Mouse (Mus musculus) midbrain, embryonic 16.5 days (tissue): ENCODE measurements around the gene Gm45233. TPM values are rescaled to one million over a fixed set of nuclear protein-coding genes. Genes with fewer than 3 reads are reported as not detected.

Source experiments
- ATAC-seq: fragments of 200-750 bp; cut with Nextera tagmentation; 2 replicates; pipeline ENCODE4 v1.8.0; 2017; ENCODE audit warnings: moderate TSS enrichment
- H3K27ac ChIP-seq: fragments of 300-500 bp; sonication (generic); 2 replicates; pipeline ENCODE4 v1.5.1; 2014; ENCODE audit warnings: mild to moderate bottlenecking, low read length, mixed read lengths
- H3K27me3 ChIP-seq: fragments of 300-500 bp; sonication (generic); 2 replicates; pipeline ENCODE4 v1.6.1; 2014; ENCODE audit warnings: low read depth, low read length, mixed read lengths; ENCODE audit not compliant: control insufficient read depth, insufficient read depth
- H3K36me3 ChIP-seq: fragments of 300-500 bp; sonication (generic); 2 replicates; pipeline ENCODE4 v1.6.1; 2014; ENCODE audit warnings: mild to moderate bottlenecking, low read length, moderate library complexity, mixed read lengths; ENCODE audit not compliant: control insufficient read depth, insufficient read depth
- H3K4me1 ChIP-seq: fragments of 300-500 bp; sonication (generic); 2 replicates; pipeline ENCODE4 v1.6.1; 2014; ENCODE audit warnings: mild to moderate bottlenecking, low read length, mixed read lengths; ENCODE audit not compliant: control insufficient read depth, insufficient read depth
- H3K4me2 ChIP-seq: fragments of 300-500 bp; sonication (generic); 2 replicates; pipeline ENCODE4 v1.6.1; 2014; ENCODE audit warnings: mild to moderate bottlenecking, low read length, mixed read lengths
- H3K4me3 ChIP-seq: fragments of 300-500 bp; sonication (generic); 2 replicates; pipeline ENCODE4 v1.5.1; 2014; ENCODE audit warnings: low read depth, mild to moderate bottlenecking, low read length, moderate library complexity, mixed read lengths
- H3K9ac ChIP-seq: fragments of 300-500 bp; sonication (generic); 2 replicates; pipeline ENCODE4 v1.6.1; 2014; ENCODE audit warnings: low read depth, low read length, mixed read lengths
- H3K9me3 ChIP-seq: fragments of 300-500 bp; sonication (generic); replicated peaks from 2 replicates; pipeline ENCODE4 v1.6.1; 2014; ENCODE audit warnings: mild to moderate bottlenecking, low read length, mixed read lengths; ENCODE audit not compliant: control insufficient read depth, poor library complexity, severe bottlenecking
- WGBS: fragments of 180-500 bp; shearing (Covaris S2); extraction: QIAGEN DNeasy Blood & Tissue Kit; methylation state at CpG from one replicate; pipeline ENCODE4 v1.1.7; 2014; 5-methylcytosine and 5-hydroxymethylcytosine counted together
- polyA plus RNA-seq: library from polyadenylated mRNA; unstranded; fragments of >200 nt; fragmentation: Nextera tagmentation; extraction: Ambion mirVana; gene quantifications from 2 replicates; pipeline ENCODE4 v1.2.1, GENCODE M21; 2015

The Gm45233 gene
- polyA plus RNA-seq, 1 experiment from 2014 or later: 0.36 TPM

DNA sequence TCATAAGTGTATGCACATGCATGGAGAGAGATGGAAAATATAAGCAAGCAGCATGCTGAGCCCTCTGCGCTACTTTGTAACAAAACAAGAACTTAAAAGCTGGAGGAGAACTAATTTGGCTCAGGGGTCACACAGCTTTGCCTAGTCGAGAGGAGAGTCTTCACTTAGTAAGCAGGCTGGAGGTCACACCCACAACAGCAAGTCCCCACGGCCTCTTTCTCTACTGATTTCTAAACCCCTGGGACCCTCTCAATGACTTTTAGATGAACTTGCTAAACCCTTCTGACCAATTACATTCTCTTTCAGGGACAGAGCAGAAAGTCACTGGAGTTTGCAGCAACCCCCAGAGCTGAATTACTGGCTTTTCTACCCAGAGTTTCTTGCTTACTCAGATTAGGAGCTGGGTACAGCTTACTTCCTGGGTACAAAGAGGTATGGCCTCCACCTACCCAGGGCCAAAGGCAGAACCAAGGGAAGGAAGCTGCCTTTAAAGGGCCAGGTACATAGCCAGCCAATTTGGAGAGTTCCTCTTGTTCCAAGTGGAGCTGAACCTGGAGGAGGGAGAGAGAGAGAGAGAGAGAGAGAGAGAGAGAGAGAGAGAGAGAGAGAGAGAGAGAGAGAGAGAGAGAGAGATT lies 19.8 kb upstream of the Gm45233 start:
- H3K4me3 ChIP-seq: no peak overlapping the region
- no peaks in the 10 kb centered on the region for H3K36me3 ChIP-seq
- H3K27ac ChIP-seq: no peak overlapping the region
- no peak for ATAC-seq
- H3K4me2 ChIP-seq: no peak overlapping the region
- no peaks in the 10 kb centered on the region for H3K27me3 ChIP-seq
- H3K9ac ChIP-seq: no peak overlapping the region
- WGBS: 48% methylated on average over 3 of the region's 3 CpGs
- H3K4me1 ChIP-seq: no peaks in the 10 kb centered on the region
- H3K9me3 ChIP-seq: no peaks in the 10 kb centered on the region

DNA sequence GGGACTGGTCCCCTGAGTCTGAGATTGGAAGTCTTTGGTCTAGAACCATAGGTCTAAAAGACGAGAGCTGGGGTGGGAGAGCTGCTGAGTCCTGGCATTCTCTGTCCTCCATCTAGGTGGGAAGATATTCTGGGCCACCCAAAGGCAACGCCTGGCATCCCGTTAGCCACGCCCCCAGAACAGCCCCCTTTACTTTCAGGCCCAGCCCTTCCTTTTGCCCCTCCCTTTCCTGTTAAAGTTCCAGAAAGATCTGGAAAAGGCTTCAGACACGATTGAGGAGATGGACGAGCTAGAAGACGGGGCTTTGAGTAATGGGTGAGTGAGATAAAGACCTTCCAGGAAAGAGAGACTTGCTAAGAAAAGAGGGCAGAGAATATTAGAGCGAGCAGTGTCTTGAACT lies 16.5 kb upstream of the Gm45233 start, which contains the start of gene Lim2:
Lim2 (plus strand) TSS at position 265 of the 400 bp plus-strand sequence.
- Histone ChIP-seq H3K4me3 (no peak within 1 kb of the TSS), H3K27me3 (no peaks in the 10 kb centered on the region), H3K27ac (no peak within 1 kb of the TSS), H3K9ac (no peak within 1 kb of the TSS), H3K4me1 (no peaks in the 10 kb centered on the region), H3K36me3 (no peaks in the 10 kb centered on the region), H3K9me3 (no peaks in the 10 kb centered on the region), H3K4me2 (no peak within 1 kb of the TSS)
- no peak for ATAC-seq
- 95% methylated on average over 8 of the region's 8 CpGs for WGBS

DNA sequence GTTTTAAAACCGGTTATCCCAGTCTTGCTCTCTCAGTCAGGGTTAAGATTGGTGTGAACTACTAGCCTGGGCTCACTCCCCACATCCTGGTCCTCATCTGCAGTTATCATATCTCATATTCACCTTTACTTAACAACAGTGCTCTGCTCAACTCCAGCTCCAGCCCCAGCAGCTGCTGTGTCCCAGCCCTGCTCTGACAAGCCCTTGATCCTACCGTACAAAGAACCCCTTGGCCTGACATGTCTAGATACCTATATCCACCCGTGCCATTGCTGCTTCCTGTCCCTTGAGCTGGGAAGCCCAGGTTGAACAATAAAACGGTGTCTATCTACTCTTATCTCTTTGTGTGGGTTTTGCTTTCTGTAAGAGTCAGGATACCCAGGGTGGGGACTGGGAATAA lies 14.4 kb upstream of the Gm45233 start:
- no peak overlapping the region for H3K4me2 ChIP-seq
- H3K27me3 ChIP-seq: no peaks in the 10 kb centered on the region
- no peak overlapping the region for H3K9ac ChIP-seq
- no peak for ATAC-seq
- no peak overlapping the region for H3K4me3 ChIP-seq
- H3K4me1 ChIP-seq: no peaks in the 10 kb centered on the region
- H3K27ac ChIP-seq: no peak overlapping the region
- H3K9me3 ChIP-seq: no peaks in the 10 kb centered on the region
- H3K36me3 ChIP-seq: no peaks in the 10 kb centered on the region
- WGBS: 54% methylated on average over 4 of the region's 4 CpGs

DNA sequence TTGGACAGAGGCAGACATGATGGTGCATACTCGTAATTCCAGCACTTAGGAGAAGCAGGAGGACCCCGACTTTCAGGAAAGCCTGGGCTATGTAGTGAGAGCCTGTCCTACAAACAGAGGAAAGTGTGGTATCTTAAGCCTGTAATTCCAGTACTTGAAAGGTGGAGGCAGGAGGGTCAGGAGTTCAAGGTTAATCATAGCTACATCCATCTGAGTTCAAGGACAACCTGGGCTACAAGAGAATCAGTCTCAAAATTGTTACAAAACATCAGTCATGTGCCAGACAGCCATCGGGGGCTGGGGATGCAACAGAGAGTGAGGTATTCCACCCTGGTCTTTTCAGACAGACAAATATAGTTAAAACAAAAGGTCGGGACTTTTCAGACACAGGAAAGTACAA lies 11.0 kb upstream of the Gm45233 start:
- H3K36me3 ChIP-seq: no peaks in the 10 kb centered on the region
- no peak overlapping the region for H3K4me3 ChIP-seq
- no peaks in the 10 kb centered on the region for H3K4me1 ChIP-seq
- no peak for ATAC-seq
- no peak overlapping the region for H3K9ac ChIP-seq
- no peaks in the 10 kb centered on the region for H3K9me3 ChIP-seq
- WGBS: 76% methylated on average over 4 of the region's 4 CpGs
- no peak overlapping the region for H3K4me2 ChIP-seq
- H3K27me3 ChIP-seq: no peaks in the 10 kb centered on the region
- H3K27ac ChIP-seq: no peak overlapping the region

DNA sequence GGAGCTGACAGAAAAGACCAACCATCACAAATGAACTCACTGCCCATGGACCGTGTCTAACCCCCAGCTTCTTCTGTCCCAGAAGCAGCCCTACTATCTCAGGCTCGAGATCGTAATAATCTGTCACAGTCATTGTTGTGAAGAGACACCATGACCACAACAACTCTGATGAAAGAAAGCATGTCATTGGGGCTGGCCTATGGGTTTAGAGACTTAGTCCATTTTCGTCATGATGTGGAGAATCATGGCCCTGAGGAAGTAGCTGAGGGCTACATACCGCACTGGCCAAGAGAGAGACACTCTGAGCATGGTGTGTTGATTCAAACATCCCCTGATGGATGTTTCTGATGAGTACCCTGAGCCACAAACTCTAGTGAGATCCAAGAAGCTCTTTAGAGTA lies 9.3 kb upstream of the Gm45233 start:
- H3K36me3 ChIP-seq: no peaks in the 10 kb centered on the region
- H3K9me3 ChIP-seq: no peaks in the 10 kb centered on the region
- no peak overlapping the region for H3K4me2 ChIP-seq
- no peak overlapping the region for H3K4me3 ChIP-seq
- no peaks in the 10 kb centered on the region for H3K27me3 ChIP-seq
- H3K9ac ChIP-seq: no peak overlapping the region
- no peaks in the 10 kb centered on the region for H3K4me1 ChIP-seq
- no peak for ATAC-seq
- no peak overlapping the region for H3K27ac ChIP-seq
- 82% methylated on average over 5 of the region's 5 CpGs for WGBS

DNA sequence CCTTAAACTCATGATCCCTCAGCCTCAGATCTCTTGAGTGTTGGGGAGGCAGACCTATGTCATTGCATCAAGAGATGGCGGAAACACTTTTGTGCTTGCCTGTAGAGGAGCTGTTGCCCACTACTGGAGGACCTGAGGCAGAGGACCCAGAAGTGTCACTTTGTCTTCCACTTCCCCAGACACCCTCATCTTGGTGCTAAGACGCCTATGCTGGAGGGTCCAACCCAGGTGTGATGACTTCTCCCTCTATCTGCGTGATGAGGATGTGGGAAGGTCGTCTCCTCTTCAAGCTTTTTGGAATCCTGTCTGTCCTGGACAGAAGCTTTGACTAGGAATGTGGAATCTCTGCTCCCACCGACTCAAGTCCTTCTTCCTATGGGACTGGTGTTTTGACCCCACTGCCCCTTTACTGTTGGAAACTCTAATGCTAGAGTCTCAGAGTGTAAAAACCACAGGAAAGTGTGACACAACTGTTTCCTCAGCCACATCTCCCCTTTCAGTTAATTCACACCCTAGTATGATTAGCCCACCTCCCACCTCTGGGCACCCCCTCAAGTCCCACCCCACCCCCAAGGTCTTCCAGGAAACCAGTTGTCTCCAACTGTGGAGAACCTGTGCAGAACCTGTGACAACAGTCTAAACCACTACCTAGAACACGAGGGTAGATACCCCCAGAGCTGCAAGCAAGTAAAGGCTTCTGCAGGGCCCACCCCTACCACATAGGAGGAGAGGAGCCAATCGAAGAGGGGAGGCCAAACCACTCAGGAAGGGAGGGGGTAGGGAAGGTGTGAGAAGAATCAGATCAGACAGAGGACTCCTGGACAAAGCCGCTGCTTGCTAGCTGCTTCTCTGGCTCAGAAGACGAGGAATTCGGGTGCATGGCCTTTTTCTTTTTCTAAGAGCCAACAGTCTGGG lies 7.3 kb upstream of the Gm45233 start, which contains the start of gene Nkg7:
Nkg7 (plus strand) TSS at position 733 of the 915 bp plus-strand sequence.
- WGBS: 85% methylated on average over 10 of the region's 10 CpGs
- H3K9me3 ChIP-seq: no peaks in the 10 kb centered on the region
- H3K27me3 ChIP-seq: no peaks in the 10 kb centered on the region
- no peaks in the 10 kb centered on the region for H3K36me3 ChIP-seq
- H3K9ac ChIP-seq: no peak within 1 kb of the TSS
- no peak for ATAC-seq
- H3K4me2 ChIP-seq: no peak within 1 kb of the TSS
- H3K27ac ChIP-seq: no peak within 1 kb of the TSS
- no peaks in the 10 kb centered on the region for H3K4me1 ChIP-seq
- H3K4me3 ChIP-seq: no peak within 1 kb of the TSS

DNA sequence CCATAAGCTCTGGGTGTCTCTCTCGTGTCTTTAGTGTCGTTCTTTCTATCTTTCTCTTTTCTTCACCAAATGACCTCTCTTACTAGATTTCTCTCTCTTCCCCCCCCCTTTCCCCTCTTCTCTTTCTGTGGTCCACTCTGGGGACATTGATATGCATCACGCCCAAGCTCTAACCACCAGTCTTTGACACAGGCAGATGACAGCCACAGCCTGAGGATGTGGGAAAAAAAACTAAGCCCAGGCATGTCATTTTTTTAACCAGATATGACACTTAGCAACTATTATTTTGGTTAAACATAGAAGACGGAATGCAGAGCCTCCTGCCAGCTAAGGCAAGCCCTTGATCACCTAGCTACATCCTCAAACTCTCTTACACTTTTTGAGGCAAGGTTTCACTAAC lies 5.3 kb upstream of the Gm45233 start:
- Histone ChIP-seq H3K4me2 (no peak overlapping the region), H3K9me3 (no peaks in the 10 kb centered on the region), H3K27ac (no peak overlapping the region), H3K4me3 (no peak overlapping the region), H3K36me3 (no peaks in the 10 kb centered on the region), H3K4me1 (peaks cover 5% of the 10 kb centered on the region), H3K27me3 (no peaks in the 10 kb centered on the region), H3K9ac (no peak overlapping the region)
- 81% methylated on average over 4 of the region's 4 CpGs for WGBS
- ATAC-seq: no peak

DNA sequence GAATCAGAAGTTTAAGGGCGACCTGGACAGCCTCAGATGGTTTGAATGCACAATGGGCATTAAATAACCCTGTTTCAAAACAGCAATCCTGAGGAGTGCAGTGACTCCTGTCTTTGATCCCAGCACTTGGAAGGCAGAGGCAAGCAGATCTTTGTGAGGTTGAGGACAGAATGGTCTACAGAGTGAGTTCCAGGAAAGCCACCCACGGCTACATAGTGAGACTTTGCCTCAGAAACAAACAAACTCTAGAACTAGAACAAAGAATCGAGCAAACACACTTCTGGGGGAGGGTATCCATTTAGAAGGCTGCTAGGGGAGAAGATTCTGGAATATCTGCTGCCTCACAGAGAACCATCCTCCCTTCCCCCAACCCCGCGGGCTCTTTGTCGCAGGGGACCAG lies 3.4 kb upstream of the Gm45233 start, which contains the start of gene Cldnd2:
Cldnd2 (plus strand) TSS at position 301 of the 400 bp plus-strand sequence.
- Histone ChIP-seq H3K36me3 (no peaks in the 10 kb centered on the region), H3K27ac (no peak within 1 kb of the TSS), H3K4me2 (no peak within 1 kb of the TSS), H3K27me3 (no peaks in the 10 kb centered on the region), H3K4me3 (no peak within 1 kb of the TSS), H3K9ac (no peak within 1 kb of the TSS), H3K9me3 (no peaks in the 10 kb centered on the region), H3K4me1 (peaks cover 16% of the 10 kb centered on the region)
- WGBS: 82% methylated on average over 6 of the region's 6 CpGs
- no peak for ATAC-seq

DNA sequence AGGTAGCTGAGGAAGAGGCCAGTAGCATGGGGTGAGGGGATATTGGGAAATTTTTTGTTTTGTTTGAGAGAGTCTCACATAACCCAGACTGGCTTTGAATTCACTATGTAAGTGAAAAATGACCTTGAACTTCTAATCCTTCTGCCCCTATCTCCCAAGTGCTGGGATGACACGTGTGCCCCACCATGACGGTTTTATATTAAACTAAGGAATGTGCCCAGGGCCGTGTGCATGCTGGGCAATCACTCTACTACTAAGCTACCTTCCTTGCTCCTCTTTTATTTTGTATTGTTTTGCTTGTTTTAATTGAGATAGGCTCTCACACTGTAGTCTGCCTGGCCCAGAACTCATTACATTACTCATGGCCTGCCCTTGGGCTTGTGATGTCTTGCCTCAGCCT lies 2.9 kb upstream of the Gm45233 start:
- H3K36me3 ChIP-seq: no peaks in the 10 kb centered on the region
- H3K4me1 ChIP-seq: peaks cover 16% of the 10 kb centered on the region
- no peak overlapping the region for H3K4me2 ChIP-seq
- WGBS: 86% methylated on average over 3 of the region's 3 CpGs
- H3K27ac ChIP-seq: no peak overlapping the region
- no peaks in the 10 kb centered on the region for H3K9me3 ChIP-seq
- ATAC-seq: no peak
- H3K4me3 ChIP-seq: no peak overlapping the region
- no peak overlapping the region for H3K9ac ChIP-seq
- H3K27me3 ChIP-seq: no peaks in the 10 kb centered on the region
